Mouse (Mus musculus): ENCODE results near the gene Myh14. TPM values are rescaled to one million over a fixed set of nuclear protein-coding genes. Genes with fewer than 3 reads are reported as not detected.

Myh14 gene
- polyA plus RNA-seq, 1 experiment from 2014 or later: 0.56 TPM

- WGBS (ENCODE audit: insufficient replicate concordance): 59% methylated on average over 8 of the region's 8 CpGs
- peaks cover 20% of the 10 kb centered on the region for H3K27me3 ChIP-seq (ENCODE audit: control insufficient read depth, insufficient read depth, low read length)
Observed at GRCm38 (mm10) chr7:44649094-44649610, 21.5 kb downstream of the Myh14 start.

DNA sequence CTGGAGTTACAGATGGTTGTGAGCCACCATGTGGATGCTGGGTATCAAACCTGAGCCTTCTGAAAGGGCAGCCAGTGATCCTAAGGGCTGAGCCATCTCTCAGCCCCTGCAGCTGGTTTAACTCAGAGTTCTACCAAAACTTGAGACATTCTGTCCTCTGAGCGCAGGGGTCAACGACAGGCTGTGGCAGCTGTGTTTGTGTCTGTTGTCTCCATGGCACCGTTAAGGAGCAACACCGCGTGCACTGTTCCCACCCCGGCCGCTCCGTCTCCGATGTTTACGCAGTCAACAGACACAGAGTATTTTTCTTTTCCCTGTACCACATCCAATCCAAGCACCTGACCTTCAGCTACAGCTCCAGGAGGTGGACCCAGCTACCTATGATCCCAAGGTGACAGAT, 22.9 kb downstream of the Myh14 start:
- Histone ChIP-seq H3K27me3 (ENCODE audit: control insufficient read depth, insufficient read depth, low read length) (peaks cover 31% of the 10 kb centered on the region), H3K27ac (ENCODE audit: low read depth, low read length) (no peak overlapping the region), H3K36me3 (ENCODE audit: control insufficient read depth, insufficient read depth, low read length) (no peaks in the 10 kb centered on the region), H3K9me3 (replicated peaks; ENCODE audit: control insufficient read depth, low read length) (no peaks in the 10 kb centered on the region), H3K4me1 (ENCODE audit: control insufficient read depth, insufficient read depth, low read length) (no peaks in the 10 kb centered on the region), H3K4me3 (ENCODE audit: low read depth, low read length) (no peak overlapping the region), H3K4me2 (no peak overlapping the region), H3K9ac (ENCODE audit: low read depth, low read length) (no peak overlapping the region)
- ATAC-seq (replicated peaks; ENCODE audit: insufficient number of reproducible peaks, low FRiP score, low TSS enrichment): no peak
- 47% methylated on average over 10 of the region's 10 CpGs for WGBS (ENCODE audit: insufficient replicate concordance)

More at GRCm38 (mm10) chr7:44649094-44649610, 21.5 kb downstream of the Myh14 start:
- H3K4me1 ChIP-seq (ENCODE audit: control insufficient read depth, insufficient read depth, low read length): no peaks in the 10 kb centered on the region
- H3K4me3 ChIP-seq (ENCODE audit: low read depth, low read length): no peak overlapping the region
- no peak overlapping the region for H3K4me2 ChIP-seq
- no peak overlapping the region for H3K9ac ChIP-seq (ENCODE audit: low read depth, low read length)
- H3K9me3 ChIP-seq (replicated peaks; ENCODE audit: control insufficient read depth, low read length): no peaks in the 10 kb centered on the region
- H3K27ac ChIP-seq (ENCODE audit: low read depth, low read length): no peak overlapping the region
- ATAC-seq (replicated peaks; ENCODE audit: insufficient number of reproducible peaks, low FRiP score, low TSS enrichment): no peak
- no peaks in the 10 kb centered on the region for H3K36me3 ChIP-seq (ENCODE audit: control insufficient read depth, insufficient read depth, low read length)

GRCm38 (mm10) chr7:44647042-44647724, 23.5 kb downstream of the Myh14 start:
- H3K9ac ChIP-seq (ENCODE audit: low read depth, low read length): no peak overlapping the region
- WGBS (ENCODE audit: insufficient replicate concordance): 50% methylated on average over 7 of the region's 7 CpGs
- H3K27me3 ChIP-seq (ENCODE audit: control insufficient read depth, insufficient read depth, low read length): peaks cover 32% of the 10 kb centered on the region
- H3K9me3 ChIP-seq (replicated peaks; ENCODE audit: control insufficient read depth, low read length): no peaks in the 10 kb centered on the region
- ATAC-seq (replicated peaks; ENCODE audit: insufficient number of reproducible peaks, low FRiP score, low TSS enrichment): no peak
- H3K4me1 ChIP-seq (ENCODE audit: control insufficient read depth, insufficient read depth, low read length): no peaks in the 10 kb centered on the region
- H3K4me3 ChIP-seq (ENCODE audit: low read depth, low read length): no peak overlapping the region
- no peak overlapping the region for H3K27ac ChIP-seq (ENCODE audit: low read depth, low read length)
- H3K36me3 ChIP-seq (ENCODE audit: control insufficient read depth, insufficient read depth, low read length): no peaks in the 10 kb centered on the region
- H3K4me2 ChIP-seq: no peak overlapping the region

DNA sequence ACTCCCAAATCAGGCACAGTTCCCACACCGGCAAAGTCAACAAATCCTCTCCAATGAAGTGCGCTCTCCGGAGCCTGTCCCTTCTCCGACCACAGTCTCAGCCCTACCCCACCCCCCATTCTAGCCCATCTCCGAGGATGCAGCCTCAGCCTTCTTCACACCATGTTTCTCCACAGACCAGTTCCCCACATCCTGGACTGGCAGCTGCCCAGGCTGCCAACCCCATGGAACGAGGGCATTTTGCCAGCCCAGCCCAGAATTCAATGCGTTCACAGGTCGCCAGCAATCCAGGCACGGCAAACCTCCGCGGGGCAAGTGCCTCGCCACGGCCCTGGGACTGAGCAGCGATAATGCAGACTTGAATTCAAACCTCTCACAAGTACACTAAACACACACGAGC, 24.7 kb downstream of the Myh14 start:
- Histone ChIP-seq H3K4me1 (ENCODE audit: control insufficient read depth, insufficient read depth, low read length) (no peaks in the 10 kb centered on the region), H3K4me2 (no peak overlapping the region), H3K27ac (ENCODE audit: low read depth, low read length) (no peak overlapping the region), H3K4me3 (ENCODE audit: low read depth, low read length) (no peak overlapping the region), H3K9ac (ENCODE audit: low read depth, low read length) (no peak overlapping the region), H3K9me3 (replicated peaks; ENCODE audit: control insufficient read depth, low read length) (no peaks in the 10 kb centered on the region), H3K27me3 (ENCODE audit: control insufficient read depth, insufficient read depth, low read length) (peaks cover 45% of the 10 kb centered on the region), H3K36me3 (ENCODE audit: control insufficient read depth, insufficient read depth, low read length) (no peaks in the 10 kb centered on the region)
- 33% methylated on average over 15 of the region's 15 CpGs for WGBS (ENCODE audit: insufficient replicate concordance)
- no peak for ATAC-seq (replicated peaks; ENCODE audit: insufficient number of reproducible peaks, low FRiP score, low TSS enrichment)

DNA sequence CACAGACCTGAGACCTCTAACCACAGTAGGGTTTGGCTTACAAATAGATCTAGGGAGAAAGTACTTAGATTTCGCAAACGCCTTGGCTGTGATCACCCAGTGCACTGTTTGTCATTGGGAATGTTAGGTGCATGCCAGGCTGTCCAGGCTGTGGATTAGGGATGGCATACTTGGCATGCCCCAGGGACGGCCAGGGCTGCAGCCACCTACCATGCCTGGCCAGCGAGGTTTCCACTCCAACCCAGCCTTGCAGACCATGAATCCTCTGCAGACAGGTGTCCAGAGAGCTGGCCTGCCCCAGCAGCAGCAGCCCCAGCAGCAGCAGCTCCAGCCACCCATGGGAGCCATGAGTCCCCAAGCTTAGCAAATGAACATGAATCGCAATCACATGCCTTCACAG, 25.4 kb downstream of the Myh14 start:
- no peaks in the 10 kb centered on the region for H3K36me3 ChIP-seq (ENCODE audit: control insufficient read depth, insufficient read depth, low read length)
- H3K9me3 ChIP-seq (replicated peaks; ENCODE audit: control insufficient read depth, low read length): no peaks in the 10 kb centered on the region
- no peak overlapping the region for H3K4me2 ChIP-seq
- no peak overlapping the region for H3K4me3 ChIP-seq (ENCODE audit: low read depth, low read length)
- no peak for ATAC-seq (replicated peaks; ENCODE audit: insufficient number of reproducible peaks, low FRiP score, low TSS enrichment)
- H3K27ac ChIP-seq (ENCODE audit: low read depth, low read length): no peak overlapping the region
- 68% methylated on average over 5 of the region's 5 CpGs for WGBS (ENCODE audit: insufficient replicate concordance)
- no peaks in the 10 kb centered on the region for H3K4me1 ChIP-seq (ENCODE audit: control insufficient read depth, insufficient read depth, low read length)
- no peak overlapping the region for H3K9ac ChIP-seq (ENCODE audit: low read depth, low read length)
- peaks cover 51% of the 10 kb centered on the region for H3K27me3 ChIP-seq (ENCODE audit: control insufficient read depth, insufficient read depth, low read length)

GRCm38 (mm10) chr7:44641887-44642286, 28.8 kb downstream of the Myh14 start:
- Histone ChIP-seq H3K9ac (ENCODE audit: low read depth, low read length) (no peak overlapping the region), H3K4me1 (ENCODE audit: control insufficient read depth, insufficient read depth, low read length) (no peaks in the 10 kb centered on the region), H3K27me3 (ENCODE audit: control insufficient read depth, insufficient read depth, low read length) (peaks cover 77% of the 10 kb centered on the region), H3K36me3 (ENCODE audit: control insufficient read depth, insufficient read depth, low read length) (no peaks in the 10 kb centered on the region), H3K4me3 (ENCODE audit: low read depth, low read length) (no peak overlapping the region), H3K27ac (ENCODE audit: low read depth, low read length) (no peak overlapping the region), H3K9me3 (replicated peaks; ENCODE audit: control insufficient read depth, low read length) (no peaks in the 10 kb centered on the region), H3K4me2 (no peak overlapping the region)
- ATAC-seq (replicated peaks; ENCODE audit: insufficient number of reproducible peaks, low FRiP score, low TSS enrichment): no peak
- WGBS (ENCODE audit: insufficient replicate concordance): 23% methylated on average over 8 of the region's 8 CpGs

DNA sequence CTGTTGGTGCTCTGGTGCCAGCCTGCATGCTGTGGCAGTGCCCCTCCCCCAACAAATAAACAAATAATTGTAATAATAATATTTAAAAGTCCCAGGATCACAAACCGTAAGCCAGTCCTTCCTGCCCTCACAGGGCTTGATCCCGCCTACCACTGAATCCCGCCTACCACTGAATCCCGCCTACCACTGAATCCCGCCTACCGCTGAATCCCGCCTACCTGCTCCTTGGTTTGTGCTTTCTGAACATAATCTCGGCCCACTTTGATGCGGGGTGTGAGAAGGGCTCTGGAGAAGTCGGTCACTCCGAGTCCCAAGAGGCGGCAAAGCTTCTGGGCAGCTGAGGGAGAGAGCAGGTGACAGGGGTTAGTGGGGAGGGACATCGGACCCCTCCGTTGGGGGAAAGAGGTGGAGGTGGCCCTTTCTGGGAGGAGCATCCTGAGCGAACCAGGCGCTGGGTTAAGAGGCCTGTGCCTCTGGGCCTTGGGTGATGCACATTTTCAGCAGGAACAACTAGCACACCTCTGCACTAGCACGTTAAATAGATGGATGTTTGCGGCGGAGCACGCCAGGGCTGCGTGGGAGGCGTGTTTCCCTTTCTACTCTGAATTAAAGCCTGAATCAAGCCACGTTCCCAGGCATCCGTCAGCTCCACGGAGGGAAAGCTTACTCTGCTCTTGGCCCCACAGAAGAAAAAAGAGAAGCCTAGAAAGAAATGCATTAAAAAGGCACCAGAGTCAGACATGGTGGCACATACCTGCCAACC, 29.6 kb downstream of the Myh14 start:
- H3K4me1 ChIP-seq (ENCODE audit: control insufficient read depth, insufficient read depth, low read length): no peaks in the 10 kb centered on the region
- no peak overlapping the region for H3K4me3 ChIP-seq (ENCODE audit: low read depth, low read length)
- no peak for ATAC-seq (replicated peaks; ENCODE audit: insufficient number of reproducible peaks, low FRiP score, low TSS enrichment)
- no peaks in the 10 kb centered on the region for H3K36me3 ChIP-seq (ENCODE audit: control insufficient read depth, insufficient read depth, low read length)
- peaks cover 77% of the 10 kb centered on the region for H3K27me3 ChIP-seq (ENCODE audit: control insufficient read depth, insufficient read depth, low read length)
- no peak overlapping the region for H3K4me2 ChIP-seq
- 17% methylated on average over 25 of the region's 25 CpGs for WGBS (ENCODE audit: insufficient replicate concordance)
- no peak overlapping the region for H3K27ac ChIP-seq (ENCODE audit: low read depth, low read length)
- H3K9ac ChIP-seq (ENCODE audit: low read depth, low read length): no peak overlapping the region
- H3K9me3 ChIP-seq (replicated peaks; ENCODE audit: control insufficient read depth, low read length): no peaks in the 10 kb centered on the region

GRCm38 (mm10) chr7:44638663-44639062, 32.0 kb downstream of the Myh14 start:
- Histone ChIP-seq H3K4me3 (ENCODE audit: low read depth, low read length) (no peak overlapping the region), H3K9ac (ENCODE audit: low read depth, low read length) (no peak overlapping the region), H3K36me3 (ENCODE audit: control insufficient read depth, insufficient read depth, low read length) (no peaks in the 10 kb centered on the region), H3K9me3 (replicated peaks; ENCODE audit: control insufficient read depth, low read length) (no peaks in the 10 kb centered on the region), H3K4me1 (ENCODE audit: control insufficient read depth, insufficient read depth, low read length) (no peaks in the 10 kb centered on the region), H3K27me3 (ENCODE audit: control insufficient read depth, insufficient read depth, low read length) (peaks cover 68% of the 10 kb centered on the region), H3K4me2 (peak overlapping the region; percentile 37; the same call in 1 of the 2 replicates), H3K27ac (ENCODE audit: low read depth, low read length) (no peak overlapping the region)
- 0 out of 2 replicates have a peak, but pooled peaks have one; percentile 47 for ATAC-seq (replicated peaks; ENCODE audit: insufficient number of reproducible peaks, low FRiP score, low TSS enrichment)
- WGBS (ENCODE audit: insufficient replicate concordance): 3% methylated on average over 16 of the region's 16 CpGs

Data from heart, embryonic 11.5 days (tissue).